Mouse (Mus musculus) ES-Bruce4 (cell line): ENCODE data around the gene Rtl5. TPM values are rescaled to one million over a fixed set of nuclear protein-coding genes. Genes with fewer than 3 reads are reported as not detected.

ENCODE experiments used
- H3K27ac ChIP-seq: 2 replicates; pipeline ENCODE4 v1.5.1; 2012; ENCODE audit warnings: low read length, inconsistent platforms; ENCODE audit not compliant: insufficient read depth
- H3K27me3 ChIP-seq: 2 replicates; pipeline ENCODE4 v1.6.1; 2012; ENCODE audit warnings: mild to moderate bottlenecking, low read length, inconsistent platforms; ENCODE audit not compliant: control insufficient read depth, poor library complexity, insufficient read depth, severe bottlenecking
- H3K36me3 ChIP-seq: 2 replicates; pipeline ENCODE4 v1.6.1; 2012; ENCODE audit warnings: inconsistent platforms, mild to moderate bottlenecking, low read length, moderate library complexity; ENCODE audit not compliant: control insufficient read depth, poor library complexity, insufficient read depth, severe bottlenecking
- H3K4me1 ChIP-seq: one replicate; pipeline ENCODE4 v1.8.1; 2011; ENCODE audit warnings: low read length; ENCODE audit not compliant: control insufficient read depth, insufficient read depth
- H3K4me3 ChIP-seq: 2 replicates; pipeline ENCODE4 v1.5.1; 2011; ENCODE audit warnings: low read depth, mild to moderate bottlenecking, low read length
- H3K9ac ChIP-seq: 2 replicates; pipeline ENCODE4 v1.6.1; 2012; ENCODE audit warnings: low read depth, mild to moderate bottlenecking, inconsistent platforms; ENCODE audit not compliant: poor library complexity, severe bottlenecking
- H3K9me3 ChIP-seq: replicated peaks from 2 replicates; pipeline ENCODE4 v1.6.1; 2012; ENCODE audit warnings: mild to moderate bottlenecking, low read length, inconsistent platforms; ENCODE audit not compliant: control insufficient read depth, poor library complexity, insufficient read depth, severe bottlenecking
- CTCF ChIP-seq: IDR thresholded peaks from one replicate; pipeline ENCODE4 v1.8.1; 2011; ENCODE audit warnings: low read depth, low read length
- EP300 ChIP-seq: IDR thresholded peaks from 2 replicates; pipeline ENCODE4 v1.6.1; 2011; ENCODE audit warnings: low read depth, low read length; ENCODE audit not compliant: insufficient read depth
- POLR2A ChIP-seq: IDR thresholded peaks from one replicate; pipeline ENCODE4 v1.8.1; 2011; ENCODE audit warnings: low read length; ENCODE audit not compliant: insufficient read depth
- polyA plus RNA-seq: library from polyadenylated mRNA; stranded (reverse); fragments of >200 nt; gene quantifications from 2 replicates; pipeline ENCODE4 v1.2.4, GENCODE M21; 2011; ENCODE audit warnings: low read depth; ENCODE audit not compliant: missing spikeins, insufficient read depth, insufficient read length

Rtl5 gene
- polyA plus RNA-seq, 1 experiment, result not detected

DNA sequence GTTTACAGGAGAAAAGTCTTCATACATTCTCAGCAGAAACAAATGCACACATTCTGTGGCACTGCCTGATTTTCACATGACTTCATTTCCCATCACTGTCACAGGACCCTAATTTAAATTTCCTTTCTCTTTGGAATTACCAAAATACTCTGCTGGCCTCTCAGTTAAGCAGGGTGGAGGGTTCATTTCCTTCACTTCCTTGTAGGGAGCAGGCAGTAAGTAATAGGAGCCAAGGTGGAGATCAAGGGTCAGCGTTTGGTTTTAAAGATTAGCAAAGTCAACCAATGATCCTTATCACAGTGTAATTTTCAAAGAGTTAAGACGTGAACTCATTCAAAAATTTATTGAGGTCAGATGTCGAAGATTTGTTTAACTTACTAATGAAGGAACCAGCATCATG, 46.1 kb downstream of the Rtl5 start:
- TF ChIP-seq EP300 (no peak), POLR2A (no peak), CTCF (no peak)
- H3K4me3 ChIP-seq, result no peak overlapping the region

DNA sequence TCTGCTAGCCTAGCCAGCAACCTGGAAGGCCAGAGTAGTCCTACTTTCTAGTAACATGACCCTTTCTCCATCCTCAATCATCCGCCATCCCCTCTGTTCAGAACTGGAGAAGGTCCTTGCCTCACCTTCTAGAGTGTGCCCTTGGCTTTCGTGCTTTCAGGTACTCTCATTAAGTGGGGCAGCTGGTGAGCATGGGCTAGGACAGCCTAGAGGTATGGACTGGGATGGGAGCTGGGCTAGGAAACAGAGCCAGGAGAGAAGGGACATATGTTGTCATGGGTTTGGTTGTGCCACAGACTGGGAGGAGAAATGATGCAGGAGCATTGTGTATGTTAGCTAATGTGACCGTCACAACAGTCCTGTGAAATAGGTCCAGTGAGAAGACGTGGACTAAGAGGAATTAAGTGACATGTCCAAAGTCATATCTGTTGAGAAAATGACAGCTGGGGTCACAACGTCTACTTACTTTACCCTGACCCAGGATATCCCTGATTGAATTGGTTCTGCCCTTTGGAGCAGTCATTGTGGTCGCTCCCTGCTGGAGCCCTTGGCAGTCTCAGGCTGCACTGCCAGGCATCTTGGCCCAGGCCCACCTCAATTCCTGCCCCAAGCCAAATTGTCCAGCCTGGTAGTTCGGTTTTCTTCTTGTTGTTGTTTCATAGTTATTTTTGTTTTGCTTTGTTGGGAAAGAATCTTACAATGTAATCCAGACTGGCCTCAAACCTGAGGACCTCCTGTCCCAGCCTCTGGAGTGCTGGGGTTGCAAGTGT, 51.4 kb downstream of the Rtl5 start:
- no peak for TF ChIP-seq CTCF
- no peak for TF ChIP-seq POLR2A
- TF ChIP-seq EP300, result no peak
- Histone ChIP-seq H3K27ac (no peak overlapping the region), H3K9ac (no peak overlapping the region), H3K36me3 (no peaks in the 10 kb centered on the region), H3K27me3 (no peaks in the 10 kb centered on the region), H3K4me3 (no peak overlapping the region), H3K9me3 (no peaks in the 10 kb centered on the region), H3K4me1 (no peaks in the 10 kb centered on the region)

More for the DNA sequence above, 46.1 kb downstream of the Rtl5 start:
- Histone ChIP-seq H3K36me3 (no peaks in the 10 kb centered on the region), H3K4me1 (no peaks in the 10 kb centered on the region), H3K9me3 (no peaks in the 10 kb centered on the region), H3K9ac (no peak overlapping the region), H3K27ac (no peak overlapping the region), H3K27me3 (no peaks in the 10 kb centered on the region)

DNA sequence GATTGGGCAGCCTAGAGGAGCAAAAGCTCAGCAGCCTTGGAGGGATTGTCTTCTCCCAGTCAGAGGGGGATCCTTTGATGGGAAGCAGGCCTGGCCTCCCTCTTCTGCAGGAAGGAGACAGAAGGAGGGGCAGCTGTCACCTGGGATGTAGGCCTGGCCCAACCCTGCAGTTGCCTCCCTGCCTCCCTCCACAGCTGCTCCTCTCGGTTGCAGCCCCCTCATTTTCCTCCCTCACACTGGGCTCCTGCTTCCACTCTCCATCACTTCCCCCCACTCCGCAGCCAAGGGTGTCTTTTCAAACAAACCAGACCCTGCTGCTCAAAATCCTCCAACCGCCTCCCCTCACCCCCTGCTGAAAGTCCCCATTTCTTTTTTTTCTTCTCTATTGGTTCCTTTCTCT, 52.2 kb downstream of the Rtl5 start:
- no peak overlapping the region for H3K27ac ChIP-seq
- no peaks in the 10 kb centered on the region for H3K9me3 ChIP-seq
- TF ChIP-seq POLR2A (no peak), EP300 (no peak), CTCF (no peak)
- H3K36me3 ChIP-seq, result no peaks in the 10 kb centered on the region
- H3K4me1 ChIP-seq, result no peaks in the 10 kb centered on the region
- no peaks in the 10 kb centered on the region for H3K27me3 ChIP-seq
- no peak overlapping the region for H3K9ac ChIP-seq
- H3K4me3 ChIP-seq, result no peak overlapping the region

DNA sequence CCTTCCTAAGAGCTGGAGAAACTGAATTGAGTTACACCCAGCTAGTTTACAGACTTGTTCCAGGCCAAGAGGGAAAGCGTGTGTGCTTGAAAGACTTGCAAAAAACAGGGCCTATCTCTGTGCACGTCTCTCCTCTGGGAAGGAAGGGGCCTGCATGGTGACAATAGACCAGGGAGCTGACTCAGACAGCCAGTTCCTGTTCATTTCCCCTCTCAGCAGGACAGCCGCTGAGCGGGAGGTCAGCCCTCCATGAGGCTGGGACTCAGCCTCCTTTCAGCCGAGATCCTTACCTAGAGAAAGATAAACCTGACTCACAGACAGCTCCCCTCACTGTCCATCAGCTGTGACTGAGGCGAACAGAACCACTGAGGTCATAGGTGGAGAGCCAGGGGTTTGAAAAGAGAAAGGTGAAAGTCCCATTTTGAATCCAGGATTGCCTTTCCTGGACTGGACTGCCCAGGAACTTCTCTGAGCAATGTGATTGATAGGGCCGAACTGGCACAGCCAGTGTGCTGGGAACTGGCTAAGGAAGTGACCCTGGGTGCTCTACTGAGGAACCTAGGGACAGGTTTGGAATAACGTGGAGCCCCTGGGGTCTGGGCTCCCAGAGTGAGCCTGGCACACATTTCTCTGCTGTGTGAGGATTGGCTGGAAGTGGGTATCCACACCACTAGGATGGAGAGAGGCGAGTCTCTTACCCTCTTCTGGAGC, 53.7 kb downstream of the Rtl5 start:
- no peaks in the 10 kb centered on the region for H3K4me1 ChIP-seq
- H3K36me3 ChIP-seq, result no peaks in the 10 kb centered on the region
- no peaks in the 10 kb centered on the region for H3K9me3 ChIP-seq
- no peaks in the 10 kb centered on the region for H3K27me3 ChIP-seq
- TF ChIP-seq CTCF (no peak), POLR2A (no peak), EP300 (no peak)
- H3K27ac ChIP-seq, result no peak overlapping the region
- no peak overlapping the region for H3K9ac ChIP-seq
- no peak overlapping the region for H3K4me3 ChIP-seq

Other genes starting within 250 kb of the Rtl5 start
- gene Nhsl2, start 221.9 kb downstream of the Rtl5 start, polyA plus RNA-seq, result 0.21 and 0.61 TPM in 2 replicates
- 44.6 and 44.9 TPM in 2 replicates for gene Pin4, start 48.1 kb upstream of the Rtl5 start, polyA plus RNA-seq
- 22.3 and 23.1 TPM in 2 replicates for gene Ercc6l, start 85.8 kb upstream of the Rtl5 start, polyA plus RNA-seq
- gene Rps4x, start 118.1 kb upstream of the Rtl5 start, polyA plus RNA-seq, result 2,517 and 2,552 TPM in 2 replicates
- 9.5 and 10.7 TPM in 2 replicates for gene Cited1, start 180.9 kb upstream of the Rtl5 start, polyA plus RNA-seq